Mouse (Mus musculus) CH12.LX (cell line): ENCODE measurements around the gene Tfr2.

ENCODE experiments used
- BHLHE40 ChIP-seq: IDR thresholded peaks from 2 replicates; pipeline ENCODE4 v1.6.1; 2011; ENCODE audit warnings: mild to moderate bottlenecking, low read depth, low read length, improper control_type of control experiment
- CHD2 ChIP-seq: IDR thresholded peaks from 2 replicates; pipeline ENCODE4 v1.6.1; 2011; ENCODE audit warnings: low read length, improper control_type of control experiment
- CTCF ChIP-seq, 2 experiments: IDR thresholded peaks in 1 of 2; conservative IDR thresholded peaks in 1 of 2; 2 replicates each; pipeline ENCODE4 v1.5.1; 2011 to 2012; ENCODE audit warnings: low read depth in 2 of 2, low read length in 2 of 2, improper control_type of control experiment in 1 of 2, inconsistent platforms in 1 of 2, mild to moderate bottlenecking in 1 of 2, moderate library complexity in 1 of 2
- EP300 ChIP-seq: IDR thresholded peaks from 2 replicates; pipeline ENCODE4 v1.6.1; 2011; ENCODE audit warnings: low read length, improper control_type of control experiment
- NELFE ChIP-seq: IDR thresholded peaks from 2 replicates; pipeline ENCODE4 v1.6.1; 2011; ENCODE audit warnings: low read depth, low read length, improper control_type of control experiment
- NRF1 ChIP-seq: IDR thresholded peaks from 2 replicates; pipeline ENCODE4 v1.6.1; 2014; ENCODE audit warnings: low read depth, mild to moderate bottlenecking, inconsistent platforms, low read length, improper control_type of control experiment, moderate library complexity
- PAX5 ChIP-seq: IDR thresholded peaks from 2 replicates; pipeline ENCODE4 v1.6.1; 2012; ENCODE audit warnings: low read length, inconsistent platforms, mixed read lengths
- SIN3A ChIP-seq: IDR thresholded peaks from 2 replicates; pipeline ENCODE4 v1.6.1; 2012; ENCODE audit warnings: low read length, improper control_type of control experiment, inconsistent platforms
- USF2 ChIP-seq: conservative IDR thresholded peaks from 2 replicates; pipeline ENCODE4 v1.6.1; 2011; ENCODE audit warnings: low read depth, low read length, improper control_type of control experiment
- ZKSCAN1 ChIP-seq: IDR thresholded peaks from 2 replicates; pipeline ENCODE4 v1.6.1; 2012; ENCODE audit warnings: low read depth, inconsistent platforms, low read length, improper control_type of control experiment, borderline replicate concordance
- ZMIZ1 ChIP-seq: IDR thresholded peaks from 2 replicates; pipeline ENCODE4 v1.6.1; 2012; ENCODE audit warnings: low read depth, mild to moderate bottlenecking, inconsistent platforms, low read length, improper control_type of control experiment

DNA sequence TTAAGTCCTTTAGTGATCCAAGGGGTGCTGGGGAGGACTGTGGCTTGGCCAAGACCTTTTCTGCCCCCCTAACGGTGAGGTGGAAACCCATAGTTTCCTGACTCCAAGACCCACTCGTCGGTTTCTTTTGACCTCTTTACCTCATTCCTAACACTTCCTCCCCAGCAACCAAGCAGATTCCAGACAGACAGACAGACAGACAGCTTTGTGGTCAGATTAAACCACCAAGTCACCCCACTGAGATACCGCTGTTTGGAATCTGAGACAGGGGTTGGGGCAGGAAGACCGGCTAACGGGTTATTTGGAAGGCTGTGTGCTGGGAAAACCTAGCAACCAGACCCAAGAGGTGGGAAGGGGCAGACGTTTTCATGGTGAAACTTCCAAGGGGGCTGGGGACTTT lies 541 bp downstream of the Tfr2 start:
- TF ChIP-seq NRF1 (no peak), EP300 (no peak), NELFE (no peak), ZKSCAN1 (no peak), CTCF (conservative IDR thresholded peaks at IDR 0.05 in 1 of 2, IDR thresholded peaks at IDR 0.05 in 1 of 2; ENCODE audit: low read depth in 2 of 2, low read length in 2 of 2) (no peak), USF2 (no peak), PAX5 (no peak), SIN3A (no peak), CHD2 (no peak), BHLHE40 (no peak), ZMIZ1 (no peak)
